Mouse (Mus musculus) 3134 (cell line): Measurements from ENCODE around the gene Tmem26.

Experiments
- DNase-seq: peaks from one replicate; pipeline ENCODE4 v3.0.0-alpha.2; 2011; ENCODE audit warnings: low spot score; ENCODE audit not compliant: insufficient read length; ENCODE audit errors: extremely low read depth

The Tmem26 gene

GRCm38 (mm10) chr10:68740251-68740650, 16.8 kb downstream of the Tmem26 start:
- DNase-seq = no peak

GRCm38 (mm10) chr10:68750921-68751320, 27.5 kb downstream of the Tmem26 start:
- DNase-seq = no peak

DNA sequence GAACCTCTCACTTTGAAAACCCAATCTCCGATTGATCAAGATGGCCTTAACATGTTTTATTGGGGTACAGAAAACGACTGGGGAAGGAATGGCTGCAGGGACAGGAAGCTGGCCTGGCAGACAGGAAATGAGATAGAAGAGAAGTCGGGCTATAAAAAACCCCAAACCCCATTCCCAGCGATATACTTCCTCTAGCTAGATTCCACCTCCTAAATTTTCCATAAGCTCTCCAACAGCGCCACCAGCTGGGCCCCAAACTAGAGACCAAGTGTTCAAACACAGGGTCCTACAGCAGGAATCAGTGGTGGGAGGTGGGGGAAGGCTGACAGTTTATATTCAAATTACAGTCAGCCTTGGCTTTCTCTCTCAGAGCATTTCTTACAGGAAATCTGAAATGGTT, 35.8 kb downstream of the Tmem26 start:
- DNase-seq = peak; percentile 15

DNA sequence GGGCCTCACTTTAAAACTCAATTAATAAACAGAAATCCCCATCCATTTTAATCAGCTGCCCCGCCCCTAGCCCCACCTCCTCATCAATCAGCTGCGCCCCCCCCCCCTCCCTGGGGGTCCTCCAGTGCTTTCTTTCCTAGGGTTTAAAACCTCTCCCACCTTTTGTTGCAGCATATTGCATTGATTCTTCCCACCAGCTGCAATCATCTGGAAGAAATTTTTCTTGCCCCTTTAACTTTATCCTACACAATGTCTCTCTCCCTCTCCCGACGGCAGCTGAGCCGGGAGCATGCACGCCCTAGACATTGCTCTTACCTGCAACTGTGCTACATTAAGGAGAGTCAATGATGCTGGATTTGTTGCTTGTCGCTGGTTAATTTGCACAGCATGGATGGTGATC, 36.3 kb downstream of the Tmem26 start:
- DNase-seq = no peak

- DNase-seq = no peak
Measured at GRCm38 (mm10) chr10:68781067-68781868, 57.8 kb downstream of the Tmem26 start.

- no peak for DNase-seq
Measured at GRCm38 (mm10) chr10:68782724-68783123, 59.3 kb downstream of the Tmem26 start.

GRCm38 (mm10) chr10:68783856-68784255, 60.4 kb downstream of the Tmem26 start:
- no peak for DNase-seq

GRCm38 (mm10) chr10:68784463-68784862, 61.0 kb downstream of the Tmem26 start:
- DNase-seq = no peak

DNA sequence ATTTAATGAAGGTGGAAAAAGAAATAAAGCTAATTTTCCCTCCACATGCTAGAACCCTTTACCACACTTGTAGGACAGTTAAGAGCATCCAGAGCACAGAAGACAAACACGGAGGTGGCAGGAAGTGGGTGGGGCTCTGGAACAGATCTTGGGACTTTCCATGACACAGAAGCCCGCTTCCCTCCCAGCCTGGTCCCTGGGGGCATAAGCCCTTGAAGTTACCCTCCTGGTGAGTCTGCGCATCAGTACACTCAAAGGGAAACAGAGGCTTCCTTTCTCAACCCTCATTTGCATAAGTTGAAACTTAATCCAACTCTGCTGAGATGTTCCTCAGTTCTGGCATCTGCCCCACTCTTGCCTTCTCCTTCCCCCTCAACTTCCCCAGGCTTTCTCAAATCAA, 72.0 kb downstream of the Tmem26 start:
- DNase-seq = no peak

DNA sequence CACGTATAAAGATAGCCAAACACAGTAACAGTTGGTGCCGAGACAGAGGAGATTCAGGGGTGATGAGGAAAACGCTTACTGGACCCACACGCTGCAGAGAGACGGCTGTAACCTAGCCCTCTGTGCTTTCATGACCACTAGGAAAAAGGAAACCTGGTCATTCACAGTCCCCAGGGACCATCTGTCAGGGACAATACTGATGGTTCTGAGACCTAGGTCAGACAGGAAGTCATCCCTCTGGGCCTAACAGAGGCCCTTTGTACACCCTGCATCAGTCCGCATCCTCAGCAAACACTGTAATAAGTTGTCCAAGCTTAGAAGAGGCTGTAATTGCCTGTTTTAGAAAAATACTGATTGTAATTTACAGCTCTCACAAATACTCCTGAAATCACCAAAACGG, 76.4 kb downstream of the Tmem26 start:
- DNase-seq = no peak

DNA sequence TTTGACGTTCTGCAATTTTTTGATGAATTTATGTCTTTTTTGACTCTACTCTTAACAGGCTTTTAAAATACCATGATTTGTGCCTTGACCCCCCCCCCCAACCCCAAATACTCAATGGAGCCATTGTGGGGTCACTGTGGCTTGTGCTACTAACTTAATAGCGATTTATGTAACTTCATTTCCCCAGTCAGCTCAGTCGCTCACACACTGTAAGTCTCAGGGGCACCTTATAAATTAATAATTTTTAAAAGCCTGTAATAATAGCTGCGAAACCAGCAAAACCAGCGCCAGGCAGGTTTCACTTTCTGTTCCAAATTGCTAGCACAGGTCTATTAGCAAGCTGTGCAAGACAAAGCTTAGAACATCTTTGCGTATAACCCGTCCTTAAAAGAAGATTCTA, 76.9 kb downstream of the Tmem26 start:
- DNase-seq = no peak

- DNase-seq = no peak
Measured at GRCm38 (mm10) chr10:68806328-68806727, 82.9 kb downstream of the Tmem26 start.

DNA sequence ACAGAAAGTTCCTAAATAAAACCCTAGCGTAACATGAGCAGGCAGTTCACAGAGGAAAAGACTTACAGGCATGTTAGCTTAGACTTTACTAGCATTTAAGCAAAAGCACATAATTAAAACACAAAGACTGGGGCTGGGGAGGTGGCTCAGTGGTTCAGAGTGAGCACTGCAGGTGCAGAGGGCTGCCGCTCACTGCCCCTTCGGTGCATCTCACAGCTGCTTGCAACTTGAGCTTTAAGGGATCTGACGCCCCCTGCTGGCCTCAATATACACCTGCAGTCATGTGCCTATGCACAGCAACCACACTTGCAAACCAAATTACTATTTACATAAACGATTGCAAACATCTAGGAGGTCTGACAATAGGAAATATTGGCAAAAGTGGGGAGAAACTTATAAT, 87.5 kb downstream of the Tmem26 start:
- DNase-seq = no peak

DNA sequence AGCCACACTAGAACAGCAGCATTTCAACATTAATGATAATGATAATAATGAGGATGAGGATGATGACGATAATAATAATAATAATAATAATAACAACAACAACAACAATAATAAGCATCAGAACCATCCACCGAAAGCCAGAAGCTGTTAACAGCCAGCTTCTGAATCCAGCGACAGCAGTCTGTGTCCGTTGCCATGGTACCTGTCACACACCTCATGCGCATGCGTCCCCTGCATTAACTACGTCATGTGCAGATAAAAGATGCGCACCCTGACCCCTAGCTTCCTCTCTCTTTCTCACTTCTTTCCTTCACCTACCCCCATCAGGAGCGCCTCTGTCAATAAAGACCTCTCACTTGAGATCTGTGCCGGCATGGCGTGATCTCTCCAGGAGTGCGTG, 89.3 kb downstream of the Tmem26 start:
- no peak for DNase-seq

- DNase-seq = no peak
Measured at GRCm38 (mm10) chr10:68817281-68817680, 93.8 kb downstream of the Tmem26 start.

GRCm38 (mm10) chr10:68818065-68818759, 94.8 kb downstream of the Tmem26 start:
- no peak for DNase-seq

GRCm38 (mm10) chr10:68824519-68824918, 101.1 kb downstream of the Tmem26 start:
- no peak for DNase-seq
